Mouse (Mus musculus) NIH3T3 (cell line): ENCODE results near the gene Ptger4.

Source experiments
- DNase-seq: peaks from one replicate; pipeline ENCODE4 v3.0.0-alpha.2; 2012; ENCODE audit warnings: low read depth

Ptger4 gene

GRCm38 (mm10) chr15:5165121-5165773 lies 78.7 kb downstream of the Ptger4 start:
- DNase-seq = no peak

- DNase-seq = no peak
Observed at GRCm38 (mm10) chr15:5158827-5159226, 85.2 kb downstream of the Ptger4 start.

GRCm38 (mm10) chr15:5157386-5157785 lies 86.6 kb downstream of the Ptger4 start:
- DNase-seq = no peak
